Mouse (Mus musculus): ENCODE data around the gene Cited2. TPM values are rescaled to one million over a fixed set of nuclear protein-coding genes. Genes with fewer than 3 reads are reported as not detected.

Cited2 gene
- polyA plus RNA-seq, 1 experiment from 2014 or later, result 49.6 TPM

DNA sequence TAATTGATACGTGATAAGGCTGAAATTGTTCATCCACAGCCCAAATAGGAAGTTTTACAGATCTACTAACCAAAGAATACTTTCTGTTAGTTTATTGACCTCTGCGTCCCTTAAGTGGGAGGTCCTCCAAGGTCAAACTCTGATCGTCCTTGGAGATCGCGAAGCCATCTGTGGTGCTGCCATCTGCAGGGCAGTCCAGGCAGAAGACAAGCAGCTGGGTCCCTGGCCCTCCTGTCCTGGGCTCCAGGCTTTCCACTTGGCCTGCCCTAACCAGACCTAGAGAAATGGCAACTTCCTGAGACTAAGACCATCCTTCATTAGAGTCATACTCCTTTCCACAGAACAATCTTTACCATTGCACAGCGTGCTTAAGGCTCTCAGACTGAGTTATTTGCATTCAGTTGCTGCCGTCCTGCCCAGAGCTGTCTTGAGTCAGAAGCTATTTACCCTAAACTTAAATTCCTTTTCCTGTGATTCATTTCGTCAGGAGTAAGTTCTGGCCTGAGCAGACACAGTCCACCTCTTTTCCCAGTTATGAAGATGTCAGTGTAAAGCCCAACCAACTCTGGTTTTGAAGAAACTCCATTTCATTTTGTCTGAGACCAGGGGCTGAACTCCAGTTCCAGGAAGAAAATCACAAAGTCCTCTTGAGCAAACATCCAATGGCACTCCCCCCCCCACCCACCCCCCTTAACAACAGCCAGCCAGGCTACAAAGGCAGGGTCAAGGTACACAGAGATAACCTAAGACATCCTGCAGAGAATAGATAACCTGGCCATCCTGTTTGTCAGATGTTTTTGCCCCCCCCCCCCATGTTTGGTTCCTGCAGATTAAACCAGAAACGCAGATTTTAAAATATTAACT is 38.0 kb downstream of the Cited2 start:
- peaks cover 1% of the 10 kb centered on the region; the same call in 1 of the 2 replicates for H3K9me3 ChIP-seq (replicated peaks)
- no peaks in the 10 kb centered on the region for H3K27me3 ChIP-seq (replicated peaks)
- H3K36me3 ChIP-seq, result no peaks in the 10 kb centered on the region
- peaks cover 5% of the 10 kb centered on the region; the same call in 1 of the 2 replicates for H3K4me1 ChIP-seq (replicated peaks)
- ATAC-seq (ENCODE audit: insufficient number of reproducible peaks, low FRiP score), result peak; percentile 48; the same call in 1 of the 2 replicates
- 55% methylated on average over 9 of the region's 9 CpGs for WGBS
- H3K9ac ChIP-seq, result no peak overlapping the region
- H3K4me2 ChIP-seq, result no peak overlapping the region
- H3K27ac ChIP-seq (ENCODE audit: poor library complexity, severe bottlenecking), result peak overlapping the region; percentile 37
- no peak overlapping the region for H3K4me3 ChIP-seq

- Histone ChIP-seq H3K36me3 (no peaks in the 10 kb centered on the region), H3K9ac (no peak overlapping the region), H3K4me2 (no peak overlapping the region), H3K9me3 (replicated peaks) (no peaks in the 10 kb centered on the region; the same call in 1 of the 2 replicates), H3K27ac (ENCODE audit: poor library complexity, severe bottlenecking) (0 out of 2 replicates have a peak overlapping the region, but pooled peaks have one; percentile 37), H3K27me3 (replicated peaks) (no peaks in the 10 kb centered on the region), H3K4me1 (replicated peaks) (peaks cover 5% of the 10 kb centered on the region; the same call in 1 of the 2 replicates), H3K4me3 (no peak overlapping the region)
- 63% methylated on average over 1 of the region's 1 CpGs for WGBS
- no peak for ATAC-seq (ENCODE audit: insufficient number of reproducible peaks, low FRiP score)
These were observed 38.6 kb downstream of the Cited2 start for GRCm38 (mm10) chr10:17761652-17762051.

DNA sequence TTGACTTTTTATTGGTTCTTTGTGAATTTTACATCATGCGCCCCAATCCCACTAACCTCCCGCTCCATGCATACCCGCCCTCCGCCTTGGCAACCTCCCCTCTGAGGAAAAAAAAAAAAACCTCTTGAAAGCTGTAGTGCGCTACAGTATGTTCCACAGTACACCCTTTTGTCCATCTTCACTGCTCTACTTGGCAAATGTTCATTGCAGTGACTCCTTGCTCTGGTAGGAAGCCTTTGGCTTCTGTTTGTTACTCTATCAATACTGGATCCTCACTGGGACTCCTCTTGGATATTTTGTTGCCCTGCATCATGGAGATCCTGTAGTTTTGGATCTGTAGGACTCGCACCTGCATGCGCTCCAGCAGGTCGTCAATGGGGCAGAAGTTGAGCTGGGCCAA is 39.9 kb downstream of the Cited2 start:
- Histone ChIP-seq H3K27ac (ENCODE audit: poor library complexity, severe bottlenecking) (no peak overlapping the region), H3K4me3 (no peak overlapping the region), H3K4me2 (no peak overlapping the region), H3K27me3 (replicated peaks) (no peaks in the 10 kb centered on the region), H3K9ac (no peak overlapping the region), H3K9me3 (replicated peaks) (no peaks in the 10 kb centered on the region; the same call in 1 of the 2 replicates), H3K36me3 (no peaks in the 10 kb centered on the region), H3K4me1 (replicated peaks) (peaks cover 5% of the 10 kb centered on the region; the same call in 1 of the 2 replicates)
- 94% methylated on average over 8 of the region's 8 CpGs for WGBS
- ATAC-seq (ENCODE audit: insufficient number of reproducible peaks, low FRiP score), result no peak

DNA sequence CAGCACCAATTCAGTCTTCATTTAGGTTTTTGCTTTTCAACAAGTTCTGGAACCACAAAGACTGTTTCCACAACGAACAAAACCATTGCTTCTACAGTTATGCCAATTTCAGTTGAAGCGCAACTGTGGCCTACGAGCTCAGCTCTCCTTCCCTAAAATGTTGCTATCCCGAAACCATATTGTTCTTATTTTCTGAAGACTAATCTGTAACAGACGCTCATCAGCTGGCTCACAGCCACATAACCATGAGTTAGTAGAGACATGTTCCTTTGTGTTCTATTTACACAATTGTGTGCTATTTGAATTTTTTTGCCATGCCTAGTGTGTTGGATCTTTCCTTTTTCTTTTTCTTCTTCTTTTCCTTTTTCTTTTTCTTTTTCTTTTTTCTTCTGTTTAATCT is 46.8 kb downstream of the Cited2 start:
- WGBS, result 77% methylated on average over 5 of the region's 5 CpGs
- Histone ChIP-seq H3K27ac (ENCODE audit: poor library complexity, severe bottlenecking) (no peak overlapping the region), H3K4me2 (no peak overlapping the region), H3K4me1 (replicated peaks) (peaks cover 9% of the 10 kb centered on the region), H3K4me3 (no peak overlapping the region), H3K36me3 (no peaks in the 10 kb centered on the region), H3K9me3 (replicated peaks) (no peaks in the 10 kb centered on the region), H3K9ac (no peak overlapping the region), H3K27me3 (replicated peaks) (no peaks in the 10 kb centered on the region)
- ATAC-seq (ENCODE audit: insufficient number of reproducible peaks, low FRiP score), result no peak

DNA sequence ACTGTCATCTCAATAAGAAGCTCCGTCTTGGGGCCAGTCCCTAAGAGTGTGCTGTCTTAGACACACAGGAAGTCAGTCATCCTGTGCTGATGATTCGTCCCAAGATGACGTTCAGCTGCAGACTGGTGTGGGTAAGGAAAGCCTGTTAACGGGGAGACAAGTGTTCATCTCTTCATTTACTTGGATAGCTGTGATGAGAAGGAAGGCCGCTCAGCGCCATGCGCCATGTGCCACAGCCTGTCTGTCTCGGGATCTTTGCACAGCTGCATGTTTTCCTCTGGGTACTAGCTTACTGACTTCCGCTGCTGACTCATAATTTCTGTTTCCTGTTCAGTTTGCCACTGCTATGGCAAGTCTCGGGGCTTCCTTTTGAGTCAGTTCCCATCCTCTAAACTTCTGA is 49.3 kb downstream of the Cited2 start:
- Histone ChIP-seq H3K9me3 (replicated peaks) (no peaks in the 10 kb centered on the region), H3K27ac (ENCODE audit: poor library complexity, severe bottlenecking) (no peak overlapping the region), H3K36me3 (no peaks in the 10 kb centered on the region), H3K27me3 (replicated peaks) (no peaks in the 10 kb centered on the region), H3K9ac (no peak overlapping the region), H3K4me1 (replicated peaks) (peaks cover 16% of the 10 kb centered on the region), H3K4me2 (no peak overlapping the region), H3K4me3 (no peak overlapping the region)
- 65% methylated on average over 10 of the region's 10 CpGs for WGBS
- ATAC-seq (ENCODE audit: insufficient number of reproducible peaks, low FRiP score), result 0 out of 2 replicates have a peak, but pooled peaks have one; percentile 18

DNA sequence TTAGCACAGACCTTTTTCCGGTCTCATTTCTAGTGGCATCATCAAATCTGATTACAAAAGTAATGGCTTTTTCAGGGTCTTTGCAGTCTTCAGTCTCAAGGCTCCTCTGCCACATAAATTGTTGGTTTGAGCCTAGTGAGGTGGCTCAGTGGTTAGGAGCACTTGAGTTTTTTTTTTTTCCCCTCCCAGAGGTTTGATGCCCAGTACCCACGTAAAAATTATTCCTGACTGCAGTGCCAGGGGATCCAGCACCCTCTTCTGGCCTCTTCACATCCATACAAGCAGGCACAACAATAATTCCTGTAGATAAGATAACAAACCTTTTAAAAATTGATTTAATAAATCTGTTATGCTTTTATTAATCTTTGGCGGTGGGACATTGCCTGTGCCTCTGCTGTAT is 51.3 kb downstream of the Cited2 start:
- Histone ChIP-seq H3K9ac (no peak overlapping the region), H3K27me3 (replicated peaks) (no peaks in the 10 kb centered on the region), H3K36me3 (no peaks in the 10 kb centered on the region), H3K4me3 (no peak overlapping the region), H3K9me3 (replicated peaks) (no peaks in the 10 kb centered on the region), H3K27ac (ENCODE audit: poor library complexity, severe bottlenecking) (no peak overlapping the region), H3K4me1 (replicated peaks) (peaks cover 9% of the 10 kb centered on the region), H3K4me2 (no peak overlapping the region)
- WGBS, result 76% methylated on average over 3 of the region's 3 CpGs
- ATAC-seq (ENCODE audit: insufficient number of reproducible peaks, low FRiP score), result no peak

GRCm38 (mm10) chr10:17775079-17775478 is 52.1 kb downstream of the Cited2 start:
- H3K27me3 ChIP-seq (replicated peaks), result no peaks in the 10 kb centered on the region
- 62% methylated on average over 4 of the region's 4 CpGs for WGBS
- no peak overlapping the region for H3K27ac ChIP-seq (ENCODE audit: poor library complexity, severe bottlenecking)
- H3K9me3 ChIP-seq (replicated peaks), result no peaks in the 10 kb centered on the region
- H3K4me1 ChIP-seq (replicated peaks), result peaks cover 7% of the 10 kb centered on the region
- no peaks in the 10 kb centered on the region for H3K36me3 ChIP-seq
- no peak overlapping the region for H3K9ac ChIP-seq
- no peak overlapping the region for H3K4me3 ChIP-seq
- ATAC-seq (ENCODE audit: insufficient number of reproducible peaks, low FRiP score), result no peak
- no peak overlapping the region for H3K4me2 ChIP-seq

Other genes with a start within 250 kb of the Cited2 start
- 40.9 and 46.9 TPM in 2 replicates for gene Txlnb, start 73.0 kb downstream of the Cited2 start, polyA plus RNA-seq (2016; fragmentation: Nextera tagmentation; extraction: Ambion mirVana)
- 4.6 and 5.2 TPM in 2 replicates for gene Heca, start 224.8 kb downstream of the Cited2 start, polyA plus RNA-seq (2016; fragmentation: Nextera tagmentation; extraction: Ambion mirVana)

Data from heart, embryonic 12.5 days (tissue).